Mouse (Mus musculus): Measurements from ENCODE around the gene Kcnk1. TPM values are rescaled to one million over a fixed set of nuclear protein-coding genes. Genes with fewer than 3 reads are reported as not detected.

Gene Kcnk1
- polyA plus RNA-seq, 2 experiments = 0.08 to 0.29 TPM

DNA sequence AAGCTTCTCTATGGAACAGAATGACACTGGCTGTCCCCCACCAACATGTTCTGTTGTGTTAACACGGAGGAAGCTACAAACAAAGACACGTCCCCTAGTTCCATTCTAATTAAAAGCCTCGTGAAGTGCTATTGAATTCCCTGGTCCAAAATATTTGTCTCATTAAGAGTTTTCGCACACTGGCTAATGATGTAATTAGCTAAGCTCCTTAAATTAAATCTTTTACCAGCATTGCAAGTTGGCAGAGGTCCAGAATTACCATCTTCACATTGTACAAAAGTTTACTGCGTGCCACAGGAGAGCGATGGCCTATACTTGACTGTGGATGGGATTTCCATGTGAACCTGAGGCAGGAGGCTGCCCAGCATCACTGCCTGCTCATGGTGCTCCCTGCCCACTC, 33.2 kb upstream of the Kcnk1 start:
- DNase-seq (ENCODE audit: low read depth in 3 of 3, low spot score in 3 of 3) (no peak), ATAC-seq (ENCODE audit: insufficient read depth) (no peak)
- no peak overlapping the region for H3K27ac ChIP-seq
- no peaks in the 10 kb centered on the region for H3K36me3 ChIP-seq (replicated peaks; ENCODE audit: control insufficient read depth, insufficient read depth, low read depth)
- H3K4me3 ChIP-seq (ENCODE audit: insufficient read depth in 1 of 2, low read depth in 2 of 2, low read length in 2 of 2) = no peak overlapping the region
- no peaks in the 10 kb centered on the region for H3K4me1 ChIP-seq (replicated peaks; ENCODE audit: control insufficient read depth in 2 of 2, insufficient read depth in 2 of 2, low read length in 1 of 2)
- 69% methylated on average over 6 of the region's 6 CpGs for WGBS (ENCODE audit: insufficient replicate concordance)
- H3K9ac ChIP-seq (replicated peaks) = no peak overlapping the region
- TF ChIP-seq EP300 (IDR thresholded peaks at IDR 0.05; ENCODE audit: low read depth) (no peak), CTCF (IDR thresholded peaks at IDR 0.05; ENCODE audit: low read depth) (no peak)
- H3K27me3 ChIP-seq (ENCODE audit: control insufficient read depth, insufficient read depth, low read length) = peaks cover 5% of the 10 kb centered on the region; the same call in 1 of the 2 replicates
- H3K9me3 ChIP-seq (ENCODE audit: control insufficient read depth, low read length) = no peaks in the 10 kb centered on the region
- H3K4me2 ChIP-seq (ENCODE audit: low read depth) = no peak overlapping the region

- WGBS (ENCODE audit: insufficient replicate concordance) = 10% methylated on average over 11 of the region's 11 CpGs
- no peak overlapping the region for H3K4me3 ChIP-seq (ENCODE audit: insufficient read depth in 1 of 2, low read depth in 2 of 2, low read length in 2 of 2)
- no peaks in the 10 kb centered on the region for H3K4me1 ChIP-seq (replicated peaks; ENCODE audit: control insufficient read depth in 2 of 2, insufficient read depth in 2 of 2, low read length in 1 of 2)
- no peak overlapping the region for H3K9ac ChIP-seq (replicated peaks)
- TF ChIP-seq CTCF (IDR thresholded peaks at IDR 0.05; ENCODE audit: low read depth) (no peak), EP300 (IDR thresholded peaks at IDR 0.05; ENCODE audit: low read depth) (no peak)
- no peak overlapping the region for H3K27ac ChIP-seq
- H3K4me2 ChIP-seq (ENCODE audit: low read depth) = no peak overlapping the region
- no peaks in the 10 kb centered on the region for H3K36me3 ChIP-seq (replicated peaks; ENCODE audit: control insufficient read depth, insufficient read depth, low read depth)
- H3K9me3 ChIP-seq (ENCODE audit: control insufficient read depth, low read length) = no peaks in the 10 kb centered on the region
- peaks cover 5% of the 10 kb centered on the region; the same call in 1 of the 2 replicates for H3K27me3 ChIP-seq (ENCODE audit: control insufficient read depth, insufficient read depth, low read length)
- ATAC-seq (ENCODE audit: insufficient read depth) (no peak), DNase-seq (ENCODE audit: low read depth in 3 of 3, low spot score in 3 of 3) (no peak)
Observed at GRCm38 (mm10) chr8:125963807-125964211, 31.2 kb upstream of the Kcnk1 start.

GRCm38 (mm10) chr8:125971336-125971735, 23.6 kb upstream of the Kcnk1 start:
- H3K27ac ChIP-seq = no peak overlapping the region
- no peak overlapping the region for H3K4me3 ChIP-seq (ENCODE audit: insufficient read depth in 1 of 2, low read depth in 2 of 2, low read length in 2 of 2)
- no peak overlapping the region for H3K9ac ChIP-seq (replicated peaks)
- H3K4me1 ChIP-seq (replicated peaks; ENCODE audit: control insufficient read depth in 2 of 2, insufficient read depth in 2 of 2, low read length in 1 of 2) = no peaks in the 10 kb centered on the region
- 52% methylated on average over 3 of the region's 3 CpGs for WGBS (ENCODE audit: insufficient replicate concordance)
- no peaks in the 10 kb centered on the region for H3K9me3 ChIP-seq (ENCODE audit: control insufficient read depth, low read length)
- TF ChIP-seq CTCF (IDR thresholded peaks at IDR 0.05; ENCODE audit: low read depth) (no peak), EP300 (IDR thresholded peaks at IDR 0.05; ENCODE audit: low read depth) (no peak)
- ATAC-seq (ENCODE audit: insufficient read depth) (no peak), DNase-seq (ENCODE audit: low read depth in 3 of 3, low spot score in 3 of 3) (no peak)
- no peaks in the 10 kb centered on the region for H3K36me3 ChIP-seq (replicated peaks; ENCODE audit: control insufficient read depth, insufficient read depth, low read depth)
- H3K27me3 ChIP-seq (ENCODE audit: control insufficient read depth, insufficient read depth, low read length) = no peaks in the 10 kb centered on the region
- no peak overlapping the region for H3K4me2 ChIP-seq (ENCODE audit: low read depth)

DNA sequence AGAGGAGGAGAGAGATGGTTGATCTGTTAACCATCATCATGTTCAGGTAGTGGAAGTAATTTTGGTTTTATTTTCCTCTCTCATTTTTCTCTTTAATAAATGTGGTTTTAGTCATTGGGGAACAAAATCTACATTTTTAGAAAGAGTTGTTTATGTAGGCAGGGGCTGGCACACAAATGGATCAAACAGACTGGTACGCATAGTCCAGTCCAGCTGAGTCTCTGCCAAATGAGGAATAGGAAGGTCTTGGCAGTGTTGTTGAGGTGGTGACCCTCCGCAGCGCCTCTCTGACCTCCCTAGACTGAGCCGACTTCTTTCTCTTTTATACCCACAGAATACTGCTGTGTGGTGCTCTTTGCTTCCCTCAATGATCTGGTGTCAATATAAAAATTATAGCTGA, 19.0 kb upstream of the Kcnk1 start:
- Histone ChIP-seq H3K9me3 (ENCODE audit: control insufficient read depth, low read length) (no peaks in the 10 kb centered on the region), H3K27ac (no peak overlapping the region), H3K36me3 (replicated peaks; ENCODE audit: control insufficient read depth, insufficient read depth, low read depth) (no peaks in the 10 kb centered on the region), H3K27me3 (ENCODE audit: control insufficient read depth, insufficient read depth, low read length) (no peaks in the 10 kb centered on the region), H3K9ac (replicated peaks) (no peak overlapping the region), H3K4me3 (ENCODE audit: insufficient read depth in 1 of 2, low read depth in 2 of 2, low read length in 2 of 2) (no peak overlapping the region), H3K4me2 (ENCODE audit: low read depth) (no peak overlapping the region), H3K4me1 (replicated peaks; ENCODE audit: control insufficient read depth in 2 of 2, insufficient read depth in 2 of 2, low read length in 1 of 2) (no peaks in the 10 kb centered on the region)
- no peak for TF ChIP-seq EP300 (IDR thresholded peaks at IDR 0.05; ENCODE audit: low read depth)
- ATAC-seq (ENCODE audit: insufficient read depth) (no peak), DNase-seq (ENCODE audit: low read depth in 3 of 3, low spot score in 3 of 3) (no peak)
- WGBS (ENCODE audit: insufficient replicate concordance) = 53% methylated on average over 4 of the region's 4 CpGs

- no peak overlapping the region for H3K4me2 ChIP-seq (ENCODE audit: low read depth)
- H3K36me3 ChIP-seq (replicated peaks; ENCODE audit: control insufficient read depth, insufficient read depth, low read depth) = no peaks in the 10 kb centered on the region
- DNase-seq (ENCODE audit: low read depth in 3 of 3, low spot score in 3 of 3) = no peak
- TF ChIP-seq CTCF (IDR thresholded peaks at IDR 0.05; ENCODE audit: low read depth) (no peak), EP300 (IDR thresholded peaks at IDR 0.05; ENCODE audit: low read depth) (no peak)
- H3K4me1 ChIP-seq (replicated peaks; ENCODE audit: control insufficient read depth in 2 of 2, insufficient read depth in 2 of 2, low read length in 1 of 2) = no peaks in the 10 kb centered on the region
- WGBS (ENCODE audit: insufficient replicate concordance) = 12% methylated on average over 6 of the region's 6 CpGs
- H3K27me3 ChIP-seq (ENCODE audit: control insufficient read depth, insufficient read depth, low read length) = no peaks in the 10 kb centered on the region
- H3K4me3 ChIP-seq (ENCODE audit: insufficient read depth in 1 of 2, low read depth in 2 of 2, low read length in 2 of 2) = no peak overlapping the region
- no peak overlapping the region for H3K27ac ChIP-seq
- no peak for ATAC-seq (ENCODE audit: insufficient read depth)
- no peaks in the 10 kb centered on the region for H3K9me3 ChIP-seq (ENCODE audit: control insufficient read depth, low read length)
- H3K9ac ChIP-seq (replicated peaks) = no peak overlapping the region
Observed at GRCm38 (mm10) chr8:125980826-125981225, 14.1 kb upstream of the Kcnk1 start.

Data from liver, embryonic 14.5 days (tissue).